Mouse (Mus musculus): ENCODE data around the gene Cpvl.
A peak's percentile ranks its signal among the peaks of the same experiment; 100 is the strongest.

The Cpvl gene

GRCm38 (mm10) chr6:53978571-53978970 is at the start of gene Cpvl:
Gene Cpvl, minus strand, starts transcription at chr6:53978671.
- no peak for DNase-seq (ENCODE audit: low spot score)

- no peak for DNase-seq (ENCODE audit: low spot score)
Measured at GRCm38 (mm10) chr6:54023846-54024245, 45.4 kb upstream of the Cpvl start.

GRCm38 (mm10) chr6:54021123-54021789 is 42.8 kb upstream of the Cpvl start:
- DNase-seq (ENCODE audit: low spot score) = peak; percentile 36

- DNase-seq (ENCODE audit: low spot score) = no peak
Measured at GRCm38 (mm10) chr6:54018861-54019260, 40.4 kb upstream of the Cpvl start.

GRCm38 (mm10) chr6:54018038-54018437 is 39.6 kb upstream of the Cpvl start:
- peak; percentile 29 for DNase-seq (ENCODE audit: low spot score)

- DNase-seq (ENCODE audit: low spot score) = no peak
Measured at GRCm38 (mm10) chr6:54012163-54012562, 33.7 kb upstream of the Cpvl start.

GRCm38 (mm10) chr6:54010362-54010761 is 31.9 kb upstream of the Cpvl start:
- no peak for DNase-seq (ENCODE audit: low spot score)

GRCm38 (mm10) chr6:54009293-54009692 is 30.8 kb upstream of the Cpvl start:
- no peak for DNase-seq (ENCODE audit: low spot score)

- DNase-seq (ENCODE audit: low spot score) = no peak
Measured at GRCm38 (mm10) chr6:54008448-54009120, 30.1 kb upstream of the Cpvl start.

GRCm38 (mm10) chr6:54005302-54005701 is 26.8 kb upstream of the Cpvl start:
- DNase-seq (ENCODE audit: low spot score) = no peak

GRCm38 (mm10) chr6:53996226-53996955 is 17.9 kb upstream of the Cpvl start:
- no peak for DNase-seq (ENCODE audit: low spot score)

GRCm38 (mm10) chr6:53995519-53995918 is 17.0 kb upstream of the Cpvl start:
- DNase-seq (ENCODE audit: low spot score) = no peak

- DNase-seq (ENCODE audit: low spot score) = no peak
Measured at GRCm38 (mm10) chr6:53992386-53992785, 13.9 kb upstream of the Cpvl start.

- no peak for DNase-seq (ENCODE audit: low spot score)
Measured at GRCm38 (mm10) chr6:53987235-53987634, 8.8 kb upstream of the Cpvl start.

- DNase-seq (ENCODE audit: low spot score) = no peak
Measured at GRCm38 (mm10) chr6:53986273-53986985, 8.0 kb upstream of the Cpvl start.

- DNase-seq (ENCODE audit: low spot score) = no peak
Measured at GRCm38 (mm10) chr6:53983820-53984219, 5.3 kb upstream of the Cpvl start.

- DNase-seq (ENCODE audit: low spot score) = peak; percentile 59
Measured at GRCm38 (mm10) chr6:53982612-53983011, 4.1 kb upstream of the Cpvl start.

GRCm38 (mm10) chr6:53982047-53982600 is 3.7 kb upstream of the Cpvl start:
- no peak for DNase-seq (ENCODE audit: low spot score)

- no peak for DNase-seq (ENCODE audit: low spot score)
Measured at GRCm38 (mm10) chr6:53980817-53981480, 2.5 kb upstream of the Cpvl start.

- no peak for DNase-seq (ENCODE audit: low spot score)
Measured at GRCm38 (mm10) chr6:53974040-53974439, 4.4 kb downstream of the Cpvl start.

- DNase-seq (ENCODE audit: low spot score) = no peak
Measured at GRCm38 (mm10) chr6:53973468-53973867, 5.0 kb downstream of the Cpvl start.

Measured in embryo, embryonic 10 days (tissue).